Mouse (Mus musculus) embryonic facial prominence, embryonic 13.5 days (tissue): ENCODE data around the gene Atg9a. TPM values are rescaled to one million over a fixed set of nuclear protein-coding genes. Genes with fewer than 3 reads are reported as not detected.

Experiments
- ATAC-seq: fragments of 200-750 bp; cut with Nextera tagmentation; 2 replicates; pipeline ENCODE4 v1.8.0; 2017; ENCODE audit warnings: low read depth; ENCODE audit not compliant: insufficient number of reproducible peaks, insufficient read depth, low FRiP score, low TSS enrichment
- H3K27ac ChIP-seq: fragments of 300-500 bp; sonication (generic); 2 replicates; pipeline ENCODE4 v1.5.1; 2015; ENCODE audit warnings: moderate library complexity, mild to moderate bottlenecking, inconsistent platforms
- H3K27me3 ChIP-seq: fragments of 300-500 bp; sonication (generic); 2 replicates; pipeline ENCODE4 v1.6.1; 2015; ENCODE audit warnings: mild to moderate bottlenecking, inconsistent platforms
- H3K36me3 ChIP-seq: fragments of 300-500 bp; sonication (generic); 2 replicates; pipeline ENCODE4 v1.6.1; 2015; ENCODE audit warnings: mild to moderate bottlenecking, inconsistent platforms
- H3K4me1 ChIP-seq: fragments of 300-500 bp; sonication (generic); 2 replicates; pipeline ENCODE4 v1.6.1; 2015; ENCODE audit warnings: inconsistent platforms
- H3K4me2 ChIP-seq: fragments of 300-500 bp; sonication (generic); 2 replicates; pipeline ENCODE4 v1.6.1; 2015; ENCODE audit warnings: moderate library complexity, mild to moderate bottlenecking, inconsistent platforms
- H3K4me3 ChIP-seq: fragments of 300-500 bp; sonication (generic); 2 replicates; pipeline ENCODE4 v1.5.1; 2015; ENCODE audit warnings: mild to moderate bottlenecking, inconsistent platforms
- H3K9ac ChIP-seq: fragments of 300-500 bp; sonication (generic); 2 replicates; pipeline ENCODE4 v1.6.1; 2015; ENCODE audit warnings: mild to moderate bottlenecking, inconsistent platforms
- H3K9me3 ChIP-seq: fragments of 300-500 bp; sonication (generic); 2 replicates; pipeline ENCODE4 v1.6.1; 2016; ENCODE audit warnings: inconsistent platforms
- WGBS: fragments of 180-500 bp; shearing (Covaris S2); methylation state at CpG from one replicate; pipeline ENCODE4 v1.1.7; 2015; ENCODE audit warnings: mixed read lengths; 5-methylcytosine and 5-hydroxymethylcytosine counted together
- polyA plus RNA-seq: library from polyadenylated mRNA; unstranded; fragments of >200 nt; fragmentation: Nextera tagmentation; extraction: Ambion mirVana; gene quantifications from 2 replicates; pipeline ENCODE4 v1.2.1, GENCODE M21; 2015

The Atg9a gene
- polyA plus RNA-seq, 1 experiment from 2014 or later: 28.4 TPM

DNA sequence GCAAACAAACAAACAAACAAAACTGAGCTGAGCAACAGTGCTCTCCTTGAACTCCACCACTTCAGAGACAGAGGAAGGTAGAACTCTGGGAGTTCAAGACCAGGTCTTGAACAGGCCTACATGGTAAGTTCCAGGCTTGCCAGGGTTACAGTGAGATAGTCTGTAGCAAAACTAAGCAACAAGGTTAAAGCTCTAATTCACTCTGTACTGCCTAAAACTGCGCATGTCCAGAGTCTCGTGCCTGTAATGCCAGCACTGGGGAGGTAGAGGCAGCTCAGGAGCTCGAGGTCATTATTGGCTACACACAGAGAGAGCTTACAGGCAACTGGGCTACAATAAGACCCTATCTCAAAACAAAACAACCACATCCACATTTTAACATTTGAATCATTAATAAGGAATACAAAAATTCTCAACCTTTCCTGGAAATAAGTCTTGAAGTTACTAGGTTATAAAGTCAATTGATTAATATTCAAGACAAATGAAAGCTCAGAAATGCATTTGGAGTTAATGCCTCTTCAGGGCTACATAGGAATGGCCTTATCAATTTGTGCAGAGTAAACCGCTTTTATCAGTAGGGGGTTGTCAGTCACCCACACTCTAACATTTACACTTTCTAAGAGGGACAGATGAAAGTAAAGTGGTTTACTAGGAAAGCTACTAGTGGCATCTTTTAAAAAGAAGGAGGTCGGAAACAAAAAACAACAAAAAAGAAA is 32.3 kb downstream of the Atg9a start:
- Histone ChIP-seq H3K4me3 (no peak overlapping the region), H3K4me2 (no peak overlapping the region), H3K27me3 (no peaks in the 10 kb centered on the region), H3K27ac (no peak overlapping the region), H3K4me1 (no peaks in the 10 kb centered on the region), H3K36me3 (no peaks in the 10 kb centered on the region), H3K9me3 (no peaks in the 10 kb centered on the region), H3K9ac (no peak overlapping the region)
- ATAC-seq: no peak
- WGBS: 67% methylated on average over 5 of the region's 5 CpGs

DNA sequence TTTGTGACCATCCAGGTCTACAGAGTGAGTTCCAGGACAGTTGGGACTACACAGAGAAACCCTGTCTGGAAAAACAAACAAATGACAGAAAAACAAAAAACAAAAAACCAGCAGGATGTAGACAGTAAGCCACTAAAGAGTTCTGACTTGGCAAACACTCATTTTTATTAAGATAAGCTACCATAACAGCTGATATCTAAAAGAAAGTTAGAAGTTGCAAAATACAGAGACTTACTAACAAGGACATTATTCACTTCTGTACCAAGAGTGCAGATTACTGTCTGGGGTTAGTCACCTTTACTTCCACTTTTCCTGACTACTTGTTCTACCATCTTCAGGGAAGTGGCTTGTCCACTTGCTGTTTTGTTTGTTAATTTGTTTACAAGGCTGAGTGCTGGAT is 33.0 kb downstream of the Atg9a start:
- H3K27ac ChIP-seq: no peak overlapping the region
- H3K4me3 ChIP-seq: no peak overlapping the region
- H3K4me1 ChIP-seq: no peaks in the 10 kb centered on the region
- no peak for ATAC-seq
- H3K4me2 ChIP-seq: no peak overlapping the region
- no peaks in the 10 kb centered on the region for H3K36me3 ChIP-seq
- no peaks in the 10 kb centered on the region for H3K27me3 ChIP-seq
- no peaks in the 10 kb centered on the region for H3K9me3 ChIP-seq
- H3K9ac ChIP-seq: no peak overlapping the region

GRCm38 (mm10) chr1:75155837-75156236 is 36.2 kb downstream of the Atg9a start:
- no peak for ATAC-seq
- no peak overlapping the region for H3K9ac ChIP-seq
- H3K36me3 ChIP-seq: no peaks in the 10 kb centered on the region
- no peaks in the 10 kb centered on the region for H3K4me1 ChIP-seq
- WGBS: 74% methylated on average over 3 of the region's 3 CpGs
- no peak overlapping the region for H3K4me3 ChIP-seq
- H3K4me2 ChIP-seq: no peak overlapping the region
- H3K27me3 ChIP-seq: no peaks in the 10 kb centered on the region
- no peaks in the 10 kb centered on the region for H3K9me3 ChIP-seq
- H3K27ac ChIP-seq: no peak overlapping the region

- H3K27ac ChIP-seq: no peak overlapping the region
- H3K9me3 ChIP-seq: no peaks in the 10 kb centered on the region
- no peak for ATAC-seq
- H3K27me3 ChIP-seq: no peaks in the 10 kb centered on the region
- H3K4me1 ChIP-seq: peaks cover 8% of the 10 kb centered on the region
- H3K4me2 ChIP-seq: no peak overlapping the region
- H3K9ac ChIP-seq: no peak overlapping the region
- H3K4me3 ChIP-seq: no peak overlapping the region
- H3K36me3 ChIP-seq: peaks cover 48% of the 10 kb centered on the region
- 87% methylated on average over 4 of the region's 4 CpGs for WGBS
Measured at GRCm38 (mm10) chr1:75148727-75149126, 43.3 kb downstream of the Atg9a start.

DNA sequence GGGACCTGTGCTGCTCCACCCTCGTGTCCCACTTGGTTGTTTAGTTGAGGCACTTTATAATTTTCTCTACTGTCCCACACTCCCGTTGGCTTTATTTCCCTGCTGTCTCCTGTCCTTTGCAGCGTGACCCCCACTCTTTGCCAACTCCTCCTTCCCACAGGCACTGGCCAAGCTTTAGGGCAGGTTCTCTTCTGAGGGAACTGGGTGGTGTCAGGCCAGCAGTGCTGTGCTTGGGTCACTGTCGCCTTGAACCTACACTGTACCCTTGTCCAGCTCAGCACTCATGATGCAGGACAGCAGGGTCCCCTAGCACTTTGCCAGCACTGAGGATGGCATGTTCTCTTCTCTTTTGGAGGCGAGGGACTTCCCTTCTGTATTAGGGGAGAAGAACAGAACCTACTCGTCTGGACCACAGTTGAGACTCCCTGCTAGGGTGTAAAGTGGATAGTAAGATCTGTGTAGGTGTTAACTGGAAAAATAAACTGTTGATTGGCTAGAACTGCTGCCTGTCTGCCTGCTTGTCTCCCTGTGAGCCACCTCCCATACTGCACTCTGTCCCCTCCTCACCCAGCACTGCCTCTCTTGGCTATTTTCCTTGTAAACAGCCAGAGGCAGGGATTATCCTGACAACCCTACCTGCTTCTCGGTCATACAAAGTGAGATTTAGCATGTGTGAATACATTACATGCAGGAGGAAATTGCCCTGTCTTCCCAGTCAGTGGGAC is 44.4 kb downstream of the Atg9a start:
- H3K27me3 ChIP-seq: no peaks in the 10 kb centered on the region

DNA sequence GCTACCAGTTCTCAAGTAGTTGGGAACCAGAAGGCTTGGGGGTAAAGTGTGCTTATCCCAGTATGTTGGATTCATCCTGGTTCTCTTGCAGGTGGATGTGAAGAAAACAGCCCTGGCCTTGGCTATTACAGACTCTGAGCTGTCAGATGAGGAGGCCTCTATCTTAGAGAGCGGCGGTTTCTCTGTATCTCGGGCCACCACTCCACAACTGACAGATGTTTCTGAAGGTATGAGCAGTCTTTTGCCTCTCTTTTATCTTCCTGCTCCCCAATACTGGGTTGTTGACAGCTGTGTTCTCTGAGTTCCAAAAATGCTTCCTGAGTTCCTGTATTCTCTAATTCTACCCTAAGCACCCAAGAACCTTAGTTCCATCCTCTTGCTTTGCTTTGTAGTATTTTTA is 46.4 kb downstream of the Atg9a start:
- no peaks in the 10 kb centered on the region for H3K9me3 ChIP-seq
- 97% methylated on average over 3 of the region's 3 CpGs for WGBS
- H3K4me2 ChIP-seq: no peak overlapping the region
- peaks cover 48% of the 10 kb centered on the region for H3K36me3 ChIP-seq
- no peak for ATAC-seq
- peaks cover 21% of the 10 kb centered on the region for H3K4me1 ChIP-seq
- H3K27ac ChIP-seq: no peak overlapping the region
- no peak overlapping the region for H3K4me3 ChIP-seq
- no peak overlapping the region for H3K9ac ChIP-seq
- H3K27me3 ChIP-seq: no peaks in the 10 kb centered on the region

More for the DNA sequence above, 44.4 kb downstream of the Atg9a start:
- H3K36me3 ChIP-seq: peaks cover 48% of the 10 kb centered on the region
- H3K27ac ChIP-seq: no peak overlapping the region
- peak overlapping the region; percentile 37; the same call in 1 of the 2 replicates for H3K9ac ChIP-seq
- H3K4me1 ChIP-seq: peaks cover 14% of the 10 kb centered on the region
- ATAC-seq: no peak
- no peaks in the 10 kb centered on the region for H3K9me3 ChIP-seq
- H3K4me2 ChIP-seq: no peak overlapping the region
- no peak overlapping the region for H3K4me3 ChIP-seq
- WGBS: 82% methylated on average over 7 of the region's 7 CpGs

DNA sequence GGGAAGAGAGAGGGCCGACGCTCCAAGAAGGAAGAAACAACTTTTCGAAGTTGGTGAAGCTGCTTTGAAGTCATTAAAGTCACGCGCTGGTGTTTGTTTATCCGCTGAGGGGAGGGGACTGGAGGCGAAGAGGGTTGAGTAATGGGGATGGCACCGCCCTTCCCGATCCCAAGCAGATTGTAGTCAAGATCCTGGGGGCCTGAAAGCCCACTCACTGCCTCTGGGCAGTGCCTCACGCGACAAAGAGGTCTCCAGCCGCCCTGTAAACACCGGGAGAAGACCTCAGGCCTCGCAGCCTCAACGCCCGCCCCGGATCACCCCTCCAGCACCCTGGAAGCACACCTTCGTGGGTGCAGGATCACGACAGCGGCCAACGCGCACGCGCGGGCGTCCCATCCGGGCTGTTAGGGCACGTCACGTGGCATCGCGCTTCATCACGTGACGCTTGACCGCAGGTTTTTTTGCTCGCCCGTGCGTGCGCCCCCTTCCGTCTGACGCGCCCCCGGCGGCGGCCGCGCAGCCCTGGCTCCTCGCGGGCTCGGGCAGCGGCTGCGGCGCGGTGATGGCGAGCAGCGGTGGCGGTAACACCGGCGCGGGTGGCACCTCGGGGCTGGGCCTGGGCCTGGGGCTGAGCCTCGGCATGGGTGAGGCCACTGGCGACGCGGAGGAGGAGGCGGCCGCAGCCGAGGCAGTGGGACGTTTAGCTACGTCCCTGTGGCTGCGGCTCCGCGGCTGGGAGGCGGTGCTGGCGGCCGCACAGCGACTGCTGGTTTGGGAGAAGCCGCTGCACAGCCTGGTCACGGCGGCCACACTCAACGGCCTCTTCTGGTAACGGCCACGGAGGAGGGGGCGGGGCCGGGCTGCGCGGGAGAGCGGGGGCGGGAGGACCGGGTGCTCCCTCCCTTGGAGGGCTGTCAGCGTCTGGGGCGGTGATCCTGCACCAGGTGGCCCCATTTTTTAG is 49.4 kb downstream of the Atg9a start, which contains the start of the genes Cnppd1 and Retreg2:
Gene Cnppd1, minus strand, starts transcription at position 411 of the 961 bp plus-strand sequence.
Gene Retreg2, plus strand, starts transcription at position 478 of the 961 bp plus-strand sequence.
- H3K27ac ChIP-seq: peak within 1 kb of the TSS; percentile 97
- peak; percentile 87 for ATAC-seq
- H3K9ac ChIP-seq: peak within 1 kb of the TSS; percentile 96
- peaks cover 59% of the 10 kb centered on the region for H3K36me3 ChIP-seq
- no peaks in the 10 kb centered on the region for H3K27me3 ChIP-seq
- H3K4me1 ChIP-seq: peaks cover 26% of the 10 kb centered on the region
- H3K4me2 ChIP-seq: peak within 1 kb of the TSS; percentile 95
- under 1% methylated on average over 90 of the region's 91 CpGs for WGBS
- H3K4me3 ChIP-seq: peak within 1 kb of the TSS; percentile 93
- no peaks in the 10 kb centered on the region for H3K9me3 ChIP-seq

DNA sequence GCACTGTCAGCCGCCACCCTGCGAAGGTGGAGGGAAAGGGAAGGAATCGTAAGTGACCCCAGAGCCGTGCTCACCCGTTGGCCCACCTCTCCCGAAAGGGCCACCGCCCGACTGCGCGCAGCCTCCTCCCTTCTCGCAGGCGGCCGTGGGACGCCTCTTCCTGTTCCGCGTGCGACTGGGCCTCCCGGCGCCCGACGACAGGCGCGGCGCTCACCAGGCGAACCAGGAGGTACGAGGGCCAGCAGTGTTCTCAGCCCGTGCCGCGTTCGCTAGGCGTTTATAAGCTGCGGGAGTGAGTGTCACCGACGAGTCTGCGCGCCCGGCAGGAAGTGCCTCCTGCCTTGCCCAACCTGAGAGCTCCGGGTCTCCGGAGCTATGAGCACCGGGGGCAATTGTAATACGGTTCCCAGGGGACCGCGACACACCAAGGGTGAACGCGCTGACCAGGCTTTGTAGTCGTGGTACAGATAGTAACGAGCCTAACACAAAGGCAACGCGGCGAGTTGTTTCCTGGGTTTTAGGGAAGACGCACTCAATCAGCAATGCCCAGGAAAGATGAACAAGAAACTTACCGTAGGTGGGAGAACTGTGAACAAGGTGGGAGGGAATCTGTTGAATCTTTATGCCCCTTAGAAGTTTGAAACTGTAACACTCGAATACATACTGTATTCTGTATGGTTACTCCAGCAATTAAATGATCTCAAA is 50.4 kb downstream of the Atg9a start:
- Histone ChIP-seq H3K4me1 (peaks cover 26% of the 10 kb centered on the region), H3K27me3 (no peaks in the 10 kb centered on the region), H3K9ac (peak overlapping the region; percentile 96), H3K27ac (peak overlapping the region; percentile 97), H3K4me3 (peak overlapping the region; percentile 93), H3K4me2 (peak overlapping the region; percentile 95), H3K9me3 (no peaks in the 10 kb centered on the region), H3K36me3 (peaks cover 58% of the 10 kb centered on the region)
- 0 out of 2 replicates have a peak, but pooled peaks have one; percentile 23 for ATAC-seq
- under 1% methylated on average over 53 of the region's 53 CpGs for WGBS

DNA sequence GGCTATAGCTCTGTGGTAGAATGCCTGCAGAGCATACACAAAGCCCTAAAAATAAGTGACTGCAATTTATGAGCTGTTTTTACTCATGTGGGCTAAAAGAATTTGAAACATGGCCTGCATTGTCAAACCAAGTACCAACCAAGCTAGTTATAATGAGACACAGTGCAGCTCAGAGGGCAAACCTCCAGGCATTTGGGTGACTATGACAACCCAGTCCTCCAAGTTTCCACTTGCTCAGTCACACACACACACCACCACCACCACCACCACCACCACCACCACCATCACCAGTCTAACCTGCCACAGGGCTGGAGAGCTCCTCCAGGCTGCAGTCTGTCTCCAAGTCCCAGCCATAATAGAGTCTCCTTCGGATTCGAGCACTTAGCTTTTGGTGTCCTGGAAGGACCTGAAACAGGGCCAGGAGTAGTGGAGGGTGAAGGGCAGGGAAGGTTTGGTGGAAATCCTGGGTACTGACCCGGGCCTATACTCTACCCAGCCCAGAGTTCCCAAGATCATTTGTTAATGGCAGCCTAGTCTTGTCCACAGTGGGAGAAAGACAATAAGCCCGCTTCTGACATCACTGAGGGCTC is 51.3 kb downstream of the Atg9a start:
- peak overlapping the region; percentile 96 for H3K9ac ChIP-seq
- peak overlapping the region; percentile 93 for H3K4me3 ChIP-seq
- no peaks in the 10 kb centered on the region for H3K27me3 ChIP-seq
- peak overlapping the region; percentile 95 for H3K4me2 ChIP-seq
- 61% methylated on average over 4 of the region's 4 CpGs for WGBS
- H3K4me1 ChIP-seq: peaks cover 26% of the 10 kb centered on the region
- H3K27ac ChIP-seq: no peak overlapping the region
- ATAC-seq: no peak
- H3K36me3 ChIP-seq: peaks cover 58% of the 10 kb centered on the region
- H3K9me3 ChIP-seq: no peaks in the 10 kb centered on the region

GRCm38 (mm10) chr1:75138448-75138847 is 53.5 kb downstream of the Atg9a start:
- Histone ChIP-seq H3K4me3 (no peak overlapping the region), H3K4me2 (no peak overlapping the region), H3K9ac (no peak overlapping the region), H3K27ac (no peak overlapping the region), H3K9me3 (no peaks in the 10 kb centered on the region), H3K27me3 (no peaks in the 10 kb centered on the region), H3K4me1 (peaks cover 16% of the 10 kb centered on the region), H3K36me3 (peaks cover 48% of the 10 kb centered on the region)
- no peak for ATAC-seq
- WGBS: 92% methylated on average over 2 of the region's 2 CpGs
